Mouse (Mus musculus): Measurements from ENCODE around the gene Styk1. TPM values are rescaled to one million over a fixed set of nuclear protein-coding genes. Genes with fewer than 3 reads are reported as not detected.

Styk1 gene
- polyA plus RNA-seq, 1 experiment from 2014 or later = 2.4 TPM

- Histone ChIP-seq H3K4me1 (ENCODE audit: control insufficient read depth, insufficient read depth, low read length) (peaks cover 4% of the 10 kb centered on the region; the same call in 1 of the 2 replicates), H3K9me3 (ENCODE audit: control insufficient read depth, low read length) (no peaks in the 10 kb centered on the region), H3K9ac (ENCODE audit: low read length) (no peak overlapping the region), H3K4me2 (ENCODE audit: low read depth, severe bottlenecking) (no peak overlapping the region), H3K36me3 (ENCODE audit: control insufficient read depth, insufficient read depth, low read length) (peaks cover 4% of the 10 kb centered on the region; the same call in 1 of the 2 replicates), H3K4me3 (ENCODE audit: low read depth, low read length) (no peak overlapping the region), H3K27ac (replicated peaks; ENCODE audit: low read depth, low read length) (no peak overlapping the region), H3K27me3 (ENCODE audit: control insufficient read depth, insufficient read depth, low read length) (no peaks in the 10 kb centered on the region)
- no peak for ATAC-seq (ENCODE audit: insufficient number of reproducible peaks, low FRiP score, low TSS enrichment, low read depth)
- no peak for DNase-seq (ENCODE audit: low spot score)
- WGBS = 92% methylated on average over 5 of the region's 5 CpGs
Observed at GRCm38 (mm10) chr6:131377378-131377777, 24.0 kb upstream of the Styk1 start.

DNA sequence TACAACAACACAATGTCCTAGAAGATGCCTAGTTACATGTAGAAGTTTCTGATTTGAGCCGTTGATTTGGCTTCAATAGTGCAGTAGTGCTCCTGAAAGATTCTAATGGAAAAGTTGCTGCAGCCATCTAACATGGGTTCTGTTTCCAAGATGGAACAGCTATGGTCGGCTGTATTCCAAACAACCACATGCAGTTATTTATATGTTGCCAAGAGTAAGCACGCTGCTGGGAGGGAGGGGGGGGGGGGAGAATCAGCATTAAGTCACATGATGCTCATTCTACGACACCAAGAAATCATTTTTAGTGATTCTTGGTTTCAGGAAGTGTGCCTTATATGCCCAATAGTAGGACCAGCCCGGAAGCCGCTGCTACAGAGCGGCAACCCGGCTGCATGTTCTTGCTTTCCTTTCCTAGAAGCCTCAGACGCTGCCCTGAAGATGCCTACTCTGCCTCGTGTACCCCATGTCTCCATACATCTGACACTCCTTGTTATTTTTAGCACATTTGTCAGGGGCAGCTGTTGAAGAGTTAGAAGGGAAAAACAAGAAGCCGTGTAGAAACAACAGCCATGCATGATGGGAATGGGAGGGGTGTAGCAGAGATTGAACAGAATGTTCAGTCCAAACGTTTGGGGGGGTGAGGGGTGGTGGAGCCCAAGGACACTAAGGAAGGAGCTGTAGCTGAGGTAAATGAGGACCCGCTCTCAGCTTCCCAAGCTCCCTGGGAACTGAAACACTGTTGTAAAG lies 21.4 kb upstream of the Styk1 start:
- 88% methylated on average over 13 of the region's 13 CpGs for WGBS
- no peak for DNase-seq (ENCODE audit: low spot score)
- Histone ChIP-seq H3K27me3 (ENCODE audit: control insufficient read depth, insufficient read depth, low read length) (no peaks in the 10 kb centered on the region), H3K4me2 (ENCODE audit: low read depth, severe bottlenecking) (no peak overlapping the region), H3K36me3 (ENCODE audit: control insufficient read depth, insufficient read depth, low read length) (peaks cover 6% of the 10 kb centered on the region; the same call in 1 of the 2 replicates), H3K27ac (replicated peaks; ENCODE audit: low read depth, low read length) (no peak overlapping the region), H3K4me1 (ENCODE audit: control insufficient read depth, insufficient read depth, low read length) (no peaks in the 10 kb centered on the region), H3K9ac (ENCODE audit: low read length) (no peak overlapping the region), H3K4me3 (ENCODE audit: low read depth, low read length) (no peak overlapping the region), H3K9me3 (ENCODE audit: control insufficient read depth, low read length) (no peaks in the 10 kb centered on the region)
- ATAC-seq (ENCODE audit: insufficient number of reproducible peaks, low FRiP score, low TSS enrichment, low read depth) = no peak

GRCm38 (mm10) chr6:131373160-131373559 lies 19.8 kb upstream of the Styk1 start:
- ATAC-seq (ENCODE audit: insufficient number of reproducible peaks, low FRiP score, low TSS enrichment, low read depth) (no peak), DNase-seq (ENCODE audit: low spot score) (no peak)
- Histone ChIP-seq H3K36me3 (ENCODE audit: control insufficient read depth, insufficient read depth, low read length) (peaks cover 10% of the 10 kb centered on the region), H3K27ac (replicated peaks; ENCODE audit: low read depth, low read length) (no peak overlapping the region), H3K4me2 (ENCODE audit: low read depth, severe bottlenecking) (no peak overlapping the region), H3K27me3 (ENCODE audit: control insufficient read depth, insufficient read depth, low read length) (no peaks in the 10 kb centered on the region), H3K4me3 (ENCODE audit: low read depth, low read length) (no peak overlapping the region), H3K9ac (ENCODE audit: low read length) (no peak overlapping the region), H3K9me3 (ENCODE audit: control insufficient read depth, low read length) (no peaks in the 10 kb centered on the region), H3K4me1 (ENCODE audit: control insufficient read depth, insufficient read depth, low read length) (no peaks in the 10 kb centered on the region)
- 91% methylated on average over 5 of the region's 5 CpGs for WGBS

DNA sequence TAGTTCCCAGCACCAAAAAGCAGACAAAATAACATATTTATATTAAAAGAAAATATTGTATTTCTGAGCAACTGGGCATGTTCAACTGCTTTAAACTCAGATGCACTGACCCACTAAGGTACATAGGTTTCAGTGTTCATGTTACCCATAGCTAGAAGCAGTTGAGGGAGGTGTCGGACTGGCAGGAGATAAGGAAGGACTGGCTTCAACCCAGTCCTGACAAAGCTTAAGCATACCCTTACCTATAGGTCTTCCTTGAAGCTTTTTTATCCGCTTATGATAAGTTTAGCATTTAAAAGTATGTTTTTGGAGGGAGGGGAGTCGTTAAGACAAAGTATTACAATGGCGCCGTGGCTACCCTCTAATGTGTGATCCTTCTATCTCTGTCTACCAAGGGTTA lies 17.4 kb upstream of the Styk1 start:
- Histone ChIP-seq H3K4me1 (ENCODE audit: control insufficient read depth, insufficient read depth, low read length) (no peaks in the 10 kb centered on the region), H3K4me2 (ENCODE audit: low read depth, severe bottlenecking) (no peak overlapping the region), H3K9me3 (ENCODE audit: control insufficient read depth, low read length) (no peaks in the 10 kb centered on the region), H3K9ac (ENCODE audit: low read length) (no peak overlapping the region), H3K27me3 (ENCODE audit: control insufficient read depth, insufficient read depth, low read length) (no peaks in the 10 kb centered on the region), H3K36me3 (ENCODE audit: control insufficient read depth, insufficient read depth, low read length) (peaks cover 12% of the 10 kb centered on the region), H3K4me3 (ENCODE audit: low read depth, low read length) (no peak overlapping the region), H3K27ac (replicated peaks; ENCODE audit: low read depth, low read length) (no peak overlapping the region)
- 91% methylated on average over 5 of the region's 5 CpGs for WGBS
- ATAC-seq (ENCODE audit: insufficient number of reproducible peaks, low FRiP score, low TSS enrichment, low read depth) (no peak), DNase-seq (ENCODE audit: low spot score) (no peak)

DNA sequence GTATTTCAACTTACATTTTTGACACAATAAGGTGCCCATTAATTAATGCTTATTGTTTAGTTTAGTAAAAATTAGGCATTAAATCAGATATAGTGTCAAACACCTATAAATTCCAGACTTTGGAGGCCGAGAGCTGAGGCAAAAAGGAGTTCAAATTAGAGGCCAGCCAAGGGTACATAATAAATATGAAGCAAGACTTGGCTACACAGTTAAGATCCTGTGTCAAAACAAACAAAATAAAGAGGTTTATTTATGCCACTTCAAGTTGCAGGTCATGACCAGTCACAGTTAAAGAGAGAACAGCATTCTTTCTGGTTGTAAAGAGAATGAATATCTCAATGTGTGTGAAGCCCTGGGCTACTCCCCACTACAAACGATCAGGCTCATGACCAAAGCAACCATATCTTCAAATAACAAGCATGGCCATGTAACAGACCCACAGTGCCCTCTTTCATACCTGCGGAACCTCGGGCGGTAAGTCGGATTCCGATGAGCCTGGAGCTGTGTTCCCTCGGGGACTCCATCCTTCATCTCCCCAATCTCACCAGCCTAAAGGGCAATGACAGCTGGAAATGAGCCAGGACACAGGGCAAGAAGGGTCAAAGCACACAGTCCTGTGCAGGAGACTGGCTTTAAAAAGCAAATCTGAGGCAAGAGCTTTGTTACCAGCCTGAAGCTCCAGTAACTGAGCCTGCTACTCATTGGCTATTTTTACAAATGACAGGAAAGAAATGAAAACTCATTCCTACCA lies 16.6 kb upstream of the Styk1 start:
- H3K27ac ChIP-seq (replicated peaks; ENCODE audit: low read depth, low read length) = no peak overlapping the region
- WGBS = 83% methylated on average over 8 of the region's 8 CpGs
- ATAC-seq (ENCODE audit: insufficient number of reproducible peaks, low FRiP score, low TSS enrichment, low read depth) (no peak), DNase-seq (ENCODE audit: low spot score) (no peak)
- no peak overlapping the region for H3K4me3 ChIP-seq (ENCODE audit: low read depth, low read length)
- H3K4me1 ChIP-seq (ENCODE audit: control insufficient read depth, insufficient read depth, low read length) = no peaks in the 10 kb centered on the region
- H3K27me3 ChIP-seq (ENCODE audit: control insufficient read depth, insufficient read depth, low read length) = no peaks in the 10 kb centered on the region
- H3K4me2 ChIP-seq (ENCODE audit: low read depth, severe bottlenecking) = no peak overlapping the region
- H3K9me3 ChIP-seq (ENCODE audit: control insufficient read depth, low read length) = no peaks in the 10 kb centered on the region
- no peak overlapping the region for H3K9ac ChIP-seq (ENCODE audit: low read length)
- H3K36me3 ChIP-seq (ENCODE audit: control insufficient read depth, insufficient read depth, low read length) = peaks cover 12% of the 10 kb centered on the region

DNA sequence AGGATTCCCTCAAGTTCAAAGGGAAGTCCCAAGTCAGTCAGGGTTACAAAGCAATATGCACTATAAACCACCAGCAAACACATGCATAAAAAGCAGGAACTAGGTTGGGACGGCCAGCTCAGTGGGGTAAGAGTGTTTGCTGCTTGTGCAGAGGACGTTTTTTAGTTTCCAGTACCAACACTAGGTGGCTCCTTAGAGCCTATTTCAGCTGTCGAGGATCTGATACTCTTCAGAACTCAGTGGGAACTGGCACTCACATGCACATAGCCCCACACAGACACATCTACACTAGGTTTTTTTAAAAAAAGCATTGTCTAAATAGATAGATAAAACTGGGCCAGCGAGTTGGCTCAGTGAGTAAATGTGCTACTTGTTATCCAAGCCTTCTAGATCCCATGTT lies 13.7 kb upstream of the Styk1 start:
- DNase-seq (ENCODE audit: low spot score) = no peak
- Histone ChIP-seq H3K4me2 (ENCODE audit: low read depth, severe bottlenecking) (no peak overlapping the region), H3K27ac (replicated peaks; ENCODE audit: low read depth, low read length) (no peak overlapping the region), H3K9ac (ENCODE audit: low read length) (no peak overlapping the region), H3K4me3 (ENCODE audit: low read depth, low read length) (no peak overlapping the region), H3K36me3 (ENCODE audit: control insufficient read depth, insufficient read depth, low read length) (peaks cover 9% of the 10 kb centered on the region), H3K4me1 (ENCODE audit: control insufficient read depth, insufficient read depth, low read length) (no peaks in the 10 kb centered on the region), H3K27me3 (ENCODE audit: control insufficient read depth, insufficient read depth, low read length) (no peaks in the 10 kb centered on the region), H3K9me3 (ENCODE audit: control insufficient read depth, low read length) (no peaks in the 10 kb centered on the region)
- WGBS = 58% methylated on average over 4 of the region's 4 CpGs
- no peak for ATAC-seq (ENCODE audit: insufficient number of reproducible peaks, low FRiP score, low TSS enrichment, low read depth)

GRCm38 (mm10) chr6:131364353-131364752 lies 11.0 kb upstream of the Styk1 start:
- 91% methylated on average over 2 of the region's 2 CpGs for WGBS
- H3K9me3 ChIP-seq (ENCODE audit: control insufficient read depth, low read length) = no peaks in the 10 kb centered on the region

GRCm38 (mm10) chr6:131362987-131363765 lies 9.8 kb upstream of the Styk1 start:
- H3K27me3 ChIP-seq (ENCODE audit: control insufficient read depth, insufficient read depth, low read length) = no peaks in the 10 kb centered on the region
- WGBS = 84% methylated on average over 7 of the region's 7 CpGs
- H3K9me3 ChIP-seq (ENCODE audit: control insufficient read depth, low read length) = no peaks in the 10 kb centered on the region
- H3K36me3 ChIP-seq (ENCODE audit: control insufficient read depth, insufficient read depth, low read length) = peaks cover 4% of the 10 kb centered on the region
- H3K27ac ChIP-seq (replicated peaks; ENCODE audit: low read depth, low read length) = no peak overlapping the region
- H3K9ac ChIP-seq (ENCODE audit: low read length) = no peak overlapping the region
- H3K4me2 ChIP-seq (ENCODE audit: low read depth, severe bottlenecking) = no peak overlapping the region
- H3K4me3 ChIP-seq (ENCODE audit: low read depth, low read length) = no peak overlapping the region
- no peaks in the 10 kb centered on the region for H3K4me1 ChIP-seq (ENCODE audit: control insufficient read depth, insufficient read depth, low read length)
- DNase-seq (ENCODE audit: low spot score) = no peak
- no peak for ATAC-seq (ENCODE audit: insufficient number of reproducible peaks, low FRiP score, low TSS enrichment, low read depth)

More at GRCm38 (mm10) chr6:131364353-131364752, 11.0 kb upstream of the Styk1 start:
- Histone ChIP-seq H3K9ac (ENCODE audit: low read length) (no peak overlapping the region), H3K36me3 (ENCODE audit: control insufficient read depth, insufficient read depth, low read length) (peaks cover 7% of the 10 kb centered on the region), H3K27ac (replicated peaks; ENCODE audit: low read depth, low read length) (no peak overlapping the region), H3K4me1 (ENCODE audit: control insufficient read depth, insufficient read depth, low read length) (no peaks in the 10 kb centered on the region), H3K4me2 (ENCODE audit: low read depth, severe bottlenecking) (no peak overlapping the region), H3K4me3 (ENCODE audit: low read depth, low read length) (no peak overlapping the region), H3K27me3 (ENCODE audit: control insufficient read depth, insufficient read depth, low read length) (no peaks in the 10 kb centered on the region)
- no peak for ATAC-seq (ENCODE audit: insufficient number of reproducible peaks, low FRiP score, low TSS enrichment, low read depth)
- no peak for DNase-seq (ENCODE audit: low spot score)

Measured in limb, embryonic 11.5 days (tissue).